Mouse (Mus musculus) CH12.LX (cell line): Measurements from ENCODE around the gene Minos1.

Experiments used
- CHD1 ChIP-seq: IDR thresholded peaks from 2 replicates; pipeline ENCODE4 v1.6.1; 2012; ENCODE audit warnings: low read depth, low read length, improper control_type of control experiment, inconsistent platforms
- CTCF ChIP-seq, 2 experiments: IDR thresholded peaks in 1 of 2; conservative IDR thresholded peaks in 1 of 2; 2 replicates each; pipeline ENCODE4 v1.5.1; 2011 to 2012; ENCODE audit warnings: low read depth in 2 of 2, low read length in 2 of 2, improper control_type of control experiment in 1 of 2, inconsistent platforms in 1 of 2, mild to moderate bottlenecking in 1 of 2, moderate library complexity in 1 of 2
- GABPA ChIP-seq: IDR thresholded peaks from 2 replicates; pipeline ENCODE4 v1.6.1; 2012; ENCODE audit warnings: low read depth, low read length, improper control_type of control experiment, inconsistent platforms; ENCODE audit not compliant: insufficient replicate concordance
- JUND ChIP-seq: conservative IDR thresholded peaks from 2 replicates; pipeline ENCODE4 v1.6.1; 2011; ENCODE audit warnings: low read depth, low read length, improper control_type of control experiment
- MAZ ChIP-seq: IDR thresholded peaks from 2 replicates; pipeline ENCODE4 v1.6.1; 2012; ENCODE audit warnings: low read depth, mild to moderate bottlenecking, inconsistent platforms, low read length, improper control_type of control experiment, moderate library complexity
- POLR2A ChIP-seq: IDR thresholded peaks from 2 replicates; pipeline ENCODE4 v1.6.1; 2011; ENCODE audit warnings: low read depth, mild to moderate bottlenecking, improper control_type of control experiment, low read length
- SMC3 ChIP-seq: IDR thresholded peaks from 2 replicates; pipeline ENCODE4 v1.6.1; 2011; ENCODE audit warnings: low read depth, low read length, improper control_type of control experiment
- USF1 ChIP-seq: IDR thresholded peaks from 2 replicates; pipeline ENCODE4 v1.6.1; 2014; ENCODE audit warnings: low read depth, mild to moderate bottlenecking, inconsistent platforms, low read length, improper control_type of control experiment
- USF2 ChIP-seq: conservative IDR thresholded peaks from 2 replicates; pipeline ENCODE4 v1.6.1; 2011; ENCODE audit warnings: low read depth, low read length, improper control_type of control experiment

GRCm38 (mm10) chr4:139059569-139059968 is 71.3 kb downstream of the Minos1 start:
- TF ChIP-seq CTCF (conservative IDR thresholded peaks at IDR 0.05 in 1 of 2, IDR thresholded peaks at IDR 0.05 in 1 of 2; ENCODE audit: low read depth in 2 of 2, low read length in 2 of 2) (no peak), POLR2A (no peak), USF1 (no peak), JUND (no peak), MAZ (no peak), SMC3 (no peak), GABPA (no peak), USF2 (no peak), CHD1 (no peak)
